Mouse (Mus musculus) intestine, postnatal 0 days (tissue): Measurements from ENCODE around the gene Ankrd54. TPM values are rescaled to one million over a fixed set of nuclear protein-coding genes. Genes with fewer than 3 reads are reported as not detected.

Experiments
- ATAC-seq: fragments of 200-750 bp; cut with Nextera tagmentation; 2 replicates; pipeline ENCODE4 v1.8.0; 2017; ENCODE audit warnings: mild to moderate bottlenecking, moderate TSS enrichment, moderate library complexity
- H3K27ac ChIP-seq: fragments of 300-500 bp; sonication (generic); 2 replicates; pipeline ENCODE4 v1.5.1; 2014; ENCODE audit warnings: mild to moderate bottlenecking, low read depth, low read length, moderate library complexity
- H3K27me3 ChIP-seq: fragments of 300-500 bp; sonication (generic); replicated peaks from 2 replicates; pipeline ENCODE4 v1.6.1; 2014; ENCODE audit warnings: low read length, mixed read lengths; ENCODE audit not compliant: control insufficient read depth, insufficient read depth
- H3K36me3 ChIP-seq: fragments of 300-500 bp; sonication (generic); 2 replicates; pipeline ENCODE4 v1.6.1; 2014; ENCODE audit warnings: mild to moderate bottlenecking, moderate library complexity; ENCODE audit not compliant: control insufficient read depth, insufficient read depth
- H3K4me1 ChIP-seq: fragments of 300-500 bp; sonication (generic); replicated peaks from 2 replicates; pipeline ENCODE4 v1.6.1; 2014; ENCODE audit warnings: antibody characterized with exemption, low read length, mixed read lengths; ENCODE audit not compliant: control insufficient read depth, insufficient read depth
- H3K4me2 ChIP-seq: fragments of 300-500 bp; sonication (generic); replicated peaks from 2 replicates; pipeline ENCODE4 v1.6.1; 2014; ENCODE audit warnings: low read depth, mild to moderate bottlenecking, moderate library complexity
- H3K4me3 ChIP-seq: fragments of 300-500 bp; sonication (generic); 2 replicates; pipeline ENCODE4 v1.5.1; 2014; ENCODE audit warnings: low read depth, low read length
- H3K9ac ChIP-seq: fragments of 300-500 bp; sonication (generic); 2 replicates; pipeline ENCODE4 v1.6.1; 2014; ENCODE audit warnings: mild to moderate bottlenecking, low read depth, low read length
- H3K9me3 ChIP-seq: fragments of 300-500 bp; sonication (generic); 2 replicates; pipeline ENCODE4 v1.6.1; 2016; ENCODE audit warnings: mixed run types; ENCODE audit not compliant: control insufficient read depth
- CTCF ChIP-seq: sonication (generic); IDR thresholded peaks from 2 replicates; pipeline ENCODE4 v1.5.1; 2016; ENCODE audit warnings: low read depth, mild to moderate bottlenecking, control low read depth, antibody characterized with exemption, moderate library complexity
- WGBS: fragments of 180-500 bp; shearing (Covaris S2); extraction: QIAGEN DNeasy Blood & Tissue Kit; methylation state at CpG from one replicate; pipeline ENCODE4 v1.1.7; 2014; 5-methylcytosine and 5-hydroxymethylcytosine counted together
- polyA plus RNA-seq: library from polyadenylated mRNA; unstranded; fragments of >200 nt; fragmentation: Nextera tagmentation; extraction: Ambion mirVana; gene quantifications from 2 replicates; pipeline ENCODE4 v1.2.1, GENCODE M21; 2015

The Ankrd54 gene
- polyA plus RNA-seq, 1 experiment from 2014 or later: 44.1 TPM

- H3K27ac ChIP-seq: peak overlapping the region; percentile 88
- H3K4me1 ChIP-seq: no peaks in the 10 kb centered on the region; the same call in 1 of the 2 replicates
- 0 out of 2 replicates have a peak overlapping the region, but pooled peaks have one; percentile 17 for H3K9ac ChIP-seq
- H3K4me2 ChIP-seq: peak overlapping the region; percentile 48
- no peak for TF ChIP-seq CTCF
- no peaks in the 10 kb centered on the region for H3K9me3 ChIP-seq
- 46% methylated on average over 13 of the region's 13 CpGs for WGBS
- no peaks in the 10 kb centered on the region for H3K27me3 ChIP-seq
- peaks cover 40% of the 10 kb centered on the region for H3K36me3 ChIP-seq
- peak; percentile 70 for ATAC-seq
- peak overlapping the region; percentile 2; the same call in 1 of the 2 replicates for H3K4me3 ChIP-seq
Measured at GRCm38 (mm10) chr15:79051461-79052360, 11.0 kb downstream of the Ankrd54 start.

- H3K36me3 ChIP-seq: peaks cover 33% of the 10 kb centered on the region
- TF ChIP-seq CTCF: no peak
- peak; percentile 20 for ATAC-seq
- 0 out of 2 replicates have a peak overlapping the region, but pooled peaks have one; percentile 17 for H3K9ac ChIP-seq
- no peaks in the 10 kb centered on the region for H3K27me3 ChIP-seq
- peak overlapping the region; percentile 2; the same call in 1 of the 2 replicates for H3K4me3 ChIP-seq
- peak overlapping the region; percentile 48 for H3K4me2 ChIP-seq
- no peaks in the 10 kb centered on the region; the same call in 1 of the 2 replicates for H3K4me1 ChIP-seq
- H3K9me3 ChIP-seq: no peaks in the 10 kb centered on the region
- 62% methylated on average over 2 of the region's 2 CpGs for WGBS
- peak overlapping the region; percentile 88 for H3K27ac ChIP-seq
Measured at GRCm38 (mm10) chr15:79050964-79051363, 11.7 kb downstream of the Ankrd54 start.

GRCm38 (mm10) chr15:79050160-79050845 is 12.4 kb downstream of the Ankrd54 start:
- H3K9ac ChIP-seq: no peak overlapping the region
- H3K9me3 ChIP-seq: no peaks in the 10 kb centered on the region
- peak; percentile 4; the same call in 1 of the 2 replicates for ATAC-seq
- H3K4me3 ChIP-seq: no peak overlapping the region
- H3K27ac ChIP-seq: peak overlapping the region; percentile 88; the same call in 1 of the 2 replicates
- H3K27me3 ChIP-seq: no peaks in the 10 kb centered on the region
- H3K4me1 ChIP-seq: no peaks in the 10 kb centered on the region; the same call in 1 of the 2 replicates
- peaks cover 26% of the 10 kb centered on the region for H3K36me3 ChIP-seq
- H3K4me2 ChIP-seq: peak overlapping the region; percentile 48; the same call in 1 of the 2 replicates
- 54% methylated on average over 9 of the region's 9 CpGs for WGBS
- no peak for TF ChIP-seq CTCF

- Histone ChIP-seq H3K36me3 (peaks cover 5% of the 10 kb centered on the region), H3K4me3 (no peak overlapping the region), H3K27me3 (0 out of 2 replicates have a peak, but pooled peaks cover 3% of the 10 kb centered on the region), H3K4me1 (no peaks in the 10 kb centered on the region; the same call in none of the 2 replicates), H3K9me3 (no peaks in the 10 kb centered on the region), H3K4me2 (no peak overlapping the region), H3K27ac (no peak overlapping the region), H3K9ac (no peak overlapping the region)
- no peak for TF ChIP-seq CTCF
- 52% methylated on average over 4 of the region's 4 CpGs for WGBS
- no peak for ATAC-seq
Measured at GRCm38 (mm10) chr15:79048186-79048585, 14.5 kb downstream of the Ankrd54 start.

- Histone ChIP-seq H3K9me3 (no peaks in the 10 kb centered on the region), H3K27me3 (peaks cover 17% of the 10 kb centered on the region; the same call in 1 of the 2 replicates), H3K9ac (no peak overlapping the region), H3K27ac (peak overlapping the region; percentile 82), H3K36me3 (no peaks in the 10 kb centered on the region), H3K4me2 (peak overlapping the region; percentile 35), H3K4me3 (no peak overlapping the region), H3K4me1 (no peaks in the 10 kb centered on the region; the same call in 1 of the 2 replicates)
- no peak for TF ChIP-seq CTCF
- peak; percentile 80 for ATAC-seq
- 10% methylated on average over 4 of the region's 4 CpGs for WGBS
Measured at GRCm38 (mm10) chr15:79044837-79045236, 17.9 kb downstream of the Ankrd54 start.
